Mouse (Mus musculus): ENCODE measurements around the gene Ptma.

DNA sequence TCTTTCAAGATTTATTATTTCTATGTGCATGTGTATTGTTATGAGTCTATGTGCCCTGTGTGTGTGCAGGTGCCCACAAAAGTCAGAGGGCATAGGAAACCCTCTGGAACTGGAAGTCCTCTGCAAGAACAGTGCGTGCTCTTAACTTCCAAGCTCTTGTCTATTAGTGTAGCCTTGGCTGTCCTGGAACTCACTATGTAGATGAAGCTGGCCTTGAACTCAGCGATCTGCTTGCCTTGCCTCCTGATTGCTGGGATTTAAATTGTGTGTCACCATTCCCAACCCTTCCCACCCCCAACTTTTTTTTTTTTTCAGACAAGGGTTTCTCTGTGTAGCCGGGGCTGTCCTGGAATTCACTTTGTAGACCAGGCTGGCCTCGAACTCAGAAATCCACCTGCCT, 30.2 kb upstream of the Ptma start:
- TF ChIP-seq CTCF (IDR thresholded peaks at IDR 0.05; ENCODE audit: low read depth) (no peak), EP300 (IDR thresholded peaks at IDR 0.05; ENCODE audit: low read depth) (no peak)
